Mouse (Mus musculus) kidney, adult 18-20 months (tissue): ENCODE data around the gene Zfp420.

ENCODE experiments used
- DNase-seq: peaks from one replicate; pipeline ENCODE4 v3.0.0; 2021

The Zfp420 gene

GRCm38 (mm10) chr7:29904101-29904500 lies 44.3 kb downstream of the Zfp420 start:
- DNase-seq = no peak

GRCm38 (mm10) chr7:29905966-29906681 lies 46.3 kb downstream of the Zfp420 start, which contains the start of gene Zfp27:
TSS of gene Zfp27 (minus strand) at chr7:29906572.
- DNase-seq = peak; percentile 68

- peak; percentile 8 for DNase-seq
Measured at GRCm38 (mm10) chr7:29906682-29907058, 46.9 kb downstream of the Zfp420 start.

GRCm38 (mm10) chr7:29907206-29907605 lies 47.4 kb downstream of the Zfp420 start:
- peak; percentile 7 for DNase-seq

- DNase-seq = peak; percentile 90
Measured at GRCm38 (mm10) chr7:29908130-29908950, 48.6 kb downstream of the Zfp420 start, which contains the start of gene Zfp383. TSS of gene Zfp383 (plus strand) at chr7:29908223.

GRCm38 (mm10) chr7:29910252-29910651 lies 50.5 kb downstream of the Zfp420 start:
- no peak for DNase-seq

GRCm38 (mm10) chr7:29912172-29912571 lies 52.4 kb downstream of the Zfp420 start:
- DNase-seq = no peak

- peak; percentile 4 for DNase-seq
Measured at GRCm38 (mm10) chr7:29917371-29918061, 57.7 kb downstream of the Zfp420 start.

GRCm38 (mm10) chr7:29918062-29918453 lies 58.3 kb downstream of the Zfp420 start:
- DNase-seq = no peak

- DNase-seq = no peak
Measured at GRCm38 (mm10) chr7:29921439-29922093, 61.8 kb downstream of the Zfp420 start.

- DNase-seq = no peak
Measured at GRCm38 (mm10) chr7:29922780-29923179, 63.0 kb downstream of the Zfp420 start.
